Mouse (Mus musculus) stomach, embryonic 15.5 days (tissue): ENCODE data around the gene Trim38. TPM values are rescaled to one million over a fixed set of nuclear protein-coding genes. Genes with fewer than 3 reads are reported as not detected.
"Not testable (repeated sequence)": the region's sequence is repeated elsewhere in the genome, so short reads cannot be mapped to it uniquely, and the experiment has no call there.

Experiments used
- ATAC-seq: fragments of 200-750 bp; cut with Nextera tagmentation; 2 replicates; pipeline ENCODE4 v1.8.0; 2017; ENCODE audit warnings: low read depth, moderate number of reproducible peaks, moderate TSS enrichment; ENCODE audit not compliant: insufficient read depth, low FRiP score
- H3K27ac ChIP-seq: fragments of 300-500 bp; sonication (generic); 2 replicates; pipeline ENCODE4 v1.5.1; 2015; ENCODE audit warnings: mild to moderate bottlenecking, inconsistent platforms
- H3K27me3 ChIP-seq: fragments of 300-500 bp; sonication (generic); replicated peaks from 2 replicates; pipeline ENCODE4 v1.6.1; 2015; ENCODE audit warnings: inconsistent platforms
- H3K36me3 ChIP-seq: fragments of 300-500 bp; sonication (generic); 2 replicates; pipeline ENCODE4 v1.6.1; 2015; ENCODE audit warnings: inconsistent platforms
- H3K4me1 ChIP-seq: fragments of 300-500 bp; sonication (generic); 2 replicates; pipeline ENCODE4 v1.6.1; 2015; ENCODE audit warnings: inconsistent platforms
- H3K4me2 ChIP-seq: fragments of 300-500 bp; sonication (generic); 2 replicates; pipeline ENCODE4 v1.6.1; 2015; ENCODE audit warnings: mild to moderate bottlenecking, inconsistent platforms
- H3K4me3 ChIP-seq: fragments of 300-500 bp; sonication (generic); replicated peaks from 2 replicates; pipeline ENCODE4 v1.5.1; 2015; ENCODE audit warnings: inconsistent platforms
- H3K9ac ChIP-seq: fragments of 300-500 bp; sonication (generic); 2 replicates; pipeline ENCODE4 v1.6.1; 2015; ENCODE audit warnings: inconsistent platforms
- H3K9me3 ChIP-seq: fragments of 300-500 bp; sonication (generic); 2 replicates; pipeline ENCODE4 v1.6.1; 2016; ENCODE audit warnings: inconsistent platforms
- WGBS: fragments of 180-500 bp; shearing (Covaris S2); methylation state at CpG from one replicate; pipeline ENCODE4 v1.1.7; 2015; 5-methylcytosine and 5-hydroxymethylcytosine counted together
- polyA plus RNA-seq: library from polyadenylated mRNA; unstranded; fragments of >200 nt; fragmentation: Nextera tagmentation; extraction: Ambion mirVana; gene quantifications from 2 replicates; pipeline ENCODE4 v1.2.1, GENCODE M21; 2015

Trim38 gene
- polyA plus RNA-seq, 1 experiment from 2014 or later, result 0.06 TPM

DNA sequence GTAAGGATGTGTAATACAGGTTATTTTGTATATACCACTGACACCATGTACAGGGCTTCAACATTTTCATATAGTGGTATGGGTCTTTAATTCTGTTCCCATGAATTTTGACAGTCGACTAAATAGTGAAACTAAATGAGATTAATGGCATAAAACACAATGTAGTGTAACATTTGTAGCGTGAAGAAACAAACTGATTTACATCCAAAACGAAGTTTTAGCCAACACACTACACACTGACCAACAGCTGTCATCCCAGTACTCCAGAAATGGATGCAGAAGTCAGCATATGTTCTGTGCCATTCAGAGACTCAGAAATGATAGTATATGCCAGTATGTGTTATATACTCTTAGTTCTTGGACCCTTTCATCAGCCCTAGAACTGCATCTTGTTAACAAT, 11.8 kb upstream of the Trim38 start:
- 43% methylated on average over 3 of the region's 3 CpGs for WGBS
- Histone ChIP-seq H3K36me3 (no peaks in the 10 kb centered on the region), H3K4me2 (peak overlapping the region; percentile 62; the same call in 1 of the 2 replicates), H3K27me3 (no peaks in the 10 kb centered on the region), H3K9ac (no peak overlapping the region), H3K9me3 (no peaks in the 10 kb centered on the region), H3K4me3 (no peak overlapping the region), H3K27ac (peak overlapping the region; percentile 31; the same call in 1 of the 2 replicates), H3K4me1 (peaks cover 9% of the 10 kb centered on the region; the same call in 1 of the 2 replicates)
- ATAC-seq, result no peak

GRCm38 (mm10) chr13:23759251-23759771, 10.4 kb upstream of the Trim38 start:
- Histone ChIP-seq H3K9me3 (no peaks in the 10 kb centered on the region), H3K4me2 (no peak overlapping the region), H3K4me3 (no peak overlapping the region), H3K36me3 (no peaks in the 10 kb centered on the region), H3K27me3 (no peaks in the 10 kb centered on the region), H3K4me1 (peaks cover 16% of the 10 kb centered on the region), H3K27ac (peak overlapping the region; percentile 92; the same call in 1 of the 2 replicates), H3K9ac (no peak overlapping the region)
- ATAC-seq, result no peak
- 70% methylated on average over 3 of the region's 3 CpGs for WGBS

- H3K27ac ChIP-seq, result peak overlapping the region; percentile 92
These were observed 9.8 kb upstream of the Trim38 start for GRCm38 (mm10) chr13:23759916-23760239.

GRCm38 (mm10) chr13:23760240-23760971, 9.3 kb upstream of the Trim38 start:
- H3K4me3 ChIP-seq, result peak overlapping the region; percentile 44
- 2% methylated on average over 26 of the region's 27 CpGs for WGBS
- no peaks in the 10 kb centered on the region for H3K9me3 ChIP-seq
- ATAC-seq, result no peak; the same call in 1 of the 2 replicates
- peak overlapping the region; percentile 89 for H3K4me2 ChIP-seq
- H3K9ac ChIP-seq, result peak overlapping the region; percentile 45
- peak overlapping the region; percentile 92 for H3K27ac ChIP-seq
- H3K27me3 ChIP-seq, result no peaks in the 10 kb centered on the region
- H3K4me1 ChIP-seq, result peaks cover 18% of the 10 kb centered on the region
- H3K36me3 ChIP-seq, result no peaks in the 10 kb centered on the region

More at GRCm38 (mm10) chr13:23759916-23760239, 9.8 kb upstream of the Trim38 start:
- Histone ChIP-seq H3K4me3 (peak overlapping the region; percentile 44; the same call in 1 of the 2 replicates), H3K4me1 (peaks cover 18% of the 10 kb centered on the region), H3K9me3 (no peaks in the 10 kb centered on the region), H3K27me3 (no peaks in the 10 kb centered on the region), H3K36me3 (no peaks in the 10 kb centered on the region), H3K9ac (peak overlapping the region; percentile 9; the same call in 1 of the 2 replicates), H3K4me2 (peak overlapping the region; percentile 89)
- ATAC-seq, result no peak
- WGBS, result 65% methylated on average over 1 of the region's 1 CpGs

GRCm38 (mm10) chr13:23760972-23761864, 8.5 kb upstream of the Trim38 start, which contains the start of gene Hist1h4a:
Gene Hist1h4a, minus strand, starts transcription at chr13:23761230.
- peak within 1 kb of the TSS; percentile 89 for H3K4me2 ChIP-seq
- peaks cover 18% of the 10 kb centered on the region for H3K4me1 ChIP-seq
- under 1% methylated on average over 69 of the region's 72 CpGs for WGBS
- peak within 1 kb of the TSS; percentile 45 for H3K9ac ChIP-seq
- H3K36me3 ChIP-seq, result no peaks in the 10 kb centered on the region
- no peaks in the 10 kb centered on the region for H3K9me3 ChIP-seq
- no peaks in the 10 kb centered on the region for H3K27me3 ChIP-seq
- H3K4me3 ChIP-seq, result peak within 1 kb of the TSS; percentile 44
- ATAC-seq, result peak; percentile 63
- H3K27ac ChIP-seq, result peak within 1 kb of the TSS; percentile 92

GRCm38 (mm10) chr13:23761871-23762821, 7.6 kb upstream of the Trim38 start, which contains the start of gene Hist1h3a:
Gene Hist1h3a, minus strand, starts transcription at chr13:23762386.
- H3K27me3 ChIP-seq, H3K9me3 ChIP-seq, H3K36me3 ChIP-seq: not testable (repeated sequence)
- H3K27ac ChIP-seq, result peak within 1 kb of the TSS; percentile 92
- WGBS, result under 1% methylated on average over 31 of the region's 52 CpGs
- peak within 1 kb of the TSS; percentile 45; the same call in 1 of the 2 replicates for H3K9ac ChIP-seq
- H3K4me1 ChIP-seq, result peaks cover 18% of the 10 kb centered on the region
- peak within 1 kb of the TSS; percentile 89 for H3K4me2 ChIP-seq
- peak within 1 kb of the TSS; percentile 55 for H3K4me3 ChIP-seq
- peak; percentile 68 for ATAC-seq

- no peak for ATAC-seq
- Histone ChIP-seq H3K4me2 (peak overlapping the region; percentile 89), H3K9me3 (no peaks in the 10 kb centered on the region), H3K9ac (peak overlapping the region; percentile 45; the same call in 1 of the 2 replicates), H3K27ac (peak overlapping the region; percentile 92), H3K4me3 (peak overlapping the region; percentile 55), H3K27me3 (no peaks in the 10 kb centered on the region), H3K4me1 (peaks cover 15% of the 10 kb centered on the region), H3K36me3 (no peaks in the 10 kb centered on the region)
- WGBS, result under 1% methylated on average over 10 of the region's 10 CpGs
These were observed 6.5 kb upstream of the Trim38 start for GRCm38 (mm10) chr13:23763242-23763585.

- 2% methylated on average over 34 of the region's 34 CpGs for WGBS
- peak within 1 kb of the TSS; percentile 92 for H3K27ac ChIP-seq
- H3K9me3 ChIP-seq, result no peaks in the 10 kb centered on the region
- H3K4me1 ChIP-seq, result peaks cover 15% of the 10 kb centered on the region
- H3K4me3 ChIP-seq, result peak within 1 kb of the TSS; percentile 55
- peak; percentile 74 for ATAC-seq
- no peaks in the 10 kb centered on the region for H3K36me3 ChIP-seq
- no peaks in the 10 kb centered on the region for H3K27me3 ChIP-seq
- peak within 1 kb of the TSS; percentile 89 for H3K4me2 ChIP-seq
- peak within 1 kb of the TSS; percentile 45 for H3K9ac ChIP-seq
These were observed 6.0 kb upstream of the Trim38 start, which contains the start of gene Hist1h1a for GRCm38 (mm10) chr13:23763586-23764323. Gene Hist1h1a, plus strand, starts transcription at chr13:23763666.

GRCm38 (mm10) chr13:23764324-23765171, 5.2 kb upstream of the Trim38 start:
- peak overlapping the region; percentile 55 for H3K4me3 ChIP-seq
- H3K9me3 ChIP-seq, result no peaks in the 10 kb centered on the region
- peak overlapping the region; percentile 92 for H3K27ac ChIP-seq
- H3K36me3 ChIP-seq, result no peaks in the 10 kb centered on the region
- no peak for ATAC-seq
- peaks cover 15% of the 10 kb centered on the region for H3K4me1 ChIP-seq
- peak overlapping the region; percentile 89 for H3K4me2 ChIP-seq
- no peaks in the 10 kb centered on the region for H3K27me3 ChIP-seq
- 31% methylated on average over 12 of the region's 12 CpGs for WGBS
- peak overlapping the region; percentile 45 for H3K9ac ChIP-seq

DNA sequence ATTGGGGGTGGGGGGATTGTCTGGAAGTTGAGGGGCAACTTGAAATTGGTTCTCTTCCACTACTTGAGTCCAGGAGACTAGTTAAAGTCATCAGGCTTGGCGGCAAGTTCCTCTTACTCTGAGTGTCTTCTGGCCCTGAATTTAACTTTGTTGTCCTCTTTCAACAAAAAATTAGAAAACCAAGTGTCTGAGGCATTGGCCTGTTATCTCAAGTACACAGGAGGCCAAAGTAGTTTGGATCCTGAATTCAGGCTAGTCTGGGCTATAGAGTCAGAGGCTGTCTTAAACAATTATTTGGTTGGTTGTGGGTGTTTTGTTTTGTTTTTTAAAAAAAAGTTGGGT, 4.6 kb upstream of the Trim38 start:
- Histone ChIP-seq H3K9ac (no peak overlapping the region), H3K4me1 (peaks cover 12% of the 10 kb centered on the region), H3K27ac (no peak overlapping the region), H3K4me3 (no peak overlapping the region), H3K27me3 (no peaks in the 10 kb centered on the region), H3K9me3 (no peaks in the 10 kb centered on the region), H3K4me2 (no peak overlapping the region), H3K36me3 (no peaks in the 10 kb centered on the region)
- ATAC-seq, result no peak
- WGBS, result 60% methylated on average over 1 of the region's 1 CpGs
